In genomic region chrX:41401186-41401585, GRCm38 (mm10) we compare ENCODE assay signal across 8 mouse cellular contexts. TPM values are rescaled to one million over a fixed set of nuclear protein-coding genes. Genes with fewer than 3 reads are reported as not detected.
A peak's percentile ranks its signal among the peaks of the same experiment; 100 is the strongest.
DNase-seq lines count a peak whose midpoint lies in the region; ATAC-seq and TF ChIP-seq lines count a peak whose summit lies in the region.

No protein-coding gene starts in this region.

- 0 out of 2 replicates have a peak overlapping the region, but pooled peaks have one; percentile 38 for H3K27ac ChIP-seq in heart, embryonic 12.5 days (ENCODE audit: poor library complexity, severe bottlenecking)
- no peak overlapping the region for H3K27ac ChIP-seq in ES-Bruce4 (ENCODE audit: insufficient read depth, low read length)
- H3K27ac ChIP-seq in embryonic facial prominence, embryonic 10.5 days (replicated peaks), result peak overlapping the region; percentile 75
- no peak overlapping the region for H3K27ac ChIP-seq in intestine, embryonic 15.5 days
- peak overlapping the region; percentile 35; the same call in 1 of the 2 replicates for H3K27ac ChIP-seq in midbrain, embryonic 12.5 days (replicated peaks)

- TF ChIP-seq CTCF in ES-Bruce4 (IDR thresholded peaks at IDR 0.05; ENCODE audit: low read depth, low read length), result no peak

- H3K36me3 ChIP-seq in heart, embryonic 12.5 days, result no peaks in the 10 kb centered on the region
- no peaks in the 10 kb centered on the region for H3K36me3 ChIP-seq in ES-Bruce4 (ENCODE audit: control insufficient read depth, insufficient read depth, low read length, poor library complexity, severe bottlenecking)
- H3K36me3 ChIP-seq in embryonic facial prominence, embryonic 10.5 days (replicated peaks), result no peaks in the 10 kb centered on the region
- H3K36me3 ChIP-seq in intestine, embryonic 15.5 days, result no peaks in the 10 kb centered on the region
- H3K36me3 ChIP-seq in midbrain, embryonic 12.5 days, result no peaks in the 10 kb centered on the region

- WGBS in heart, embryonic 12.5 days, result 14% methylated on average over 16 of the region's 17 CpGs
- WGBS in embryonic facial prominence, embryonic 10.5 days, result 27% methylated on average over 17 of the region's 17 CpGs
- WGBS in intestine, embryonic 15.5 days, result 18% methylated on average over 17 of the region's 17 CpGs
- WGBS in midbrain, embryonic 12.5 days, result 20% methylated on average over 17 of the region's 17 CpGs

- H3K4me2 ChIP-seq in heart, embryonic 12.5 days, result peak overlapping the region; percentile 74
- H3K4me2 ChIP-seq in intestine, embryonic 15.5 days (replicated peaks), result peak overlapping the region; percentile 66
- H3K4me2 ChIP-seq in midbrain, embryonic 12.5 days (replicated peaks), result peak overlapping the region; percentile 60

- DNase-seq in heart, adult 11 months, result no peak
- peak; percentile 39 for DNase-seq in embryonic facial prominence, embryonic 10.5 days (ENCODE audit: low spot score)
- DNase-seq in frontal cortex, postnatal 25 days (ENCODE audit: low spot score in 2 of 2), result no peak
- DNase-seq in layer of hippocampus, adult 8-10 months (ENCODE audit: low spot score in 2 of 2), result no peak

- no peak for TF ChIP-seq EP300 in ES-Bruce4 (IDR thresholded peaks at IDR 0.05; ENCODE audit: insufficient read depth, low read depth, low read length)

- peak overlapping the region; percentile 65 for H3K9ac ChIP-seq in heart, embryonic 12.5 days
- H3K9ac ChIP-seq in ES-Bruce4 (ENCODE audit: low read depth, poor library complexity, severe bottlenecking), result peak overlapping the region; percentile 58
- peak overlapping the region; percentile 30; the same call in 1 of the 2 replicates for H3K9ac ChIP-seq in intestine, embryonic 15.5 days
- H3K9ac ChIP-seq in midbrain, embryonic 12.5 days (replicated peaks), result peak overlapping the region; percentile 49; the same call in 1 of the 2 replicates

- H3K27me3 ChIP-seq in heart, embryonic 12.5 days (replicated peaks), result 0 out of 2 replicates have a peak, but pooled peaks cover 4% of the 10 kb centered on the region
- H3K27me3 ChIP-seq in ES-Bruce4 (ENCODE audit: control insufficient read depth, insufficient read depth, low read length, poor library complexity, severe bottlenecking), result no peaks in the 10 kb centered on the region
- H3K27me3 ChIP-seq in embryonic facial prominence, embryonic 10.5 days (replicated peaks; ENCODE audit: low read depth, poor library complexity, severe bottlenecking), result peaks cover 37% of the 10 kb centered on the region
- H3K27me3 ChIP-seq in intestine, embryonic 15.5 days (replicated peaks), result 0 out of 2 replicates have a peak, but pooled peaks cover 3% of the 10 kb centered on the region
- H3K27me3 ChIP-seq in midbrain, embryonic 12.5 days, result no peaks in the 10 kb centered on the region

- H3K4me3 ChIP-seq in heart, embryonic 12.5 days, result peak overlapping the region; percentile 54
- peak overlapping the region; percentile 69 for H3K4me3 ChIP-seq in ES-Bruce4 (ENCODE audit: low read depth, low read length)
- H3K4me3 ChIP-seq in embryonic facial prominence, embryonic 10.5 days, result peak overlapping the region; percentile 59
- H3K4me3 ChIP-seq in intestine, embryonic 15.5 days (replicated peaks), result peak overlapping the region; percentile 41
- H3K4me3 ChIP-seq in midbrain, embryonic 12.5 days, result peak overlapping the region; percentile 47

- TF ChIP-seq POLR2A in ES-Bruce4 (IDR thresholded peaks at IDR 0.05; ENCODE audit: insufficient read depth, low read length), result no peak

- H3K4me1 ChIP-seq in heart, embryonic 12.5 days (replicated peaks), result peaks cover 6% of the 10 kb centered on the region; the same call in 1 of the 2 replicates
- peaks cover 2% of the 10 kb centered on the region for H3K4me1 ChIP-seq in ES-Bruce4 (ENCODE audit: control insufficient read depth, insufficient read depth, low read length)
- peaks cover 21% of the 10 kb centered on the region for H3K4me1 ChIP-seq in embryonic facial prominence, embryonic 10.5 days
- no peaks in the 10 kb centered on the region for H3K4me1 ChIP-seq in intestine, embryonic 15.5 days (replicated peaks)
- H3K4me1 ChIP-seq in midbrain, embryonic 12.5 days, result peaks cover 5% of the 10 kb centered on the region; the same call in 1 of the 2 replicates

- ATAC-seq in heart, embryonic 12.5 days (ENCODE audit: insufficient number of reproducible peaks, low FRiP score), result no peak
- 0 out of 2 replicates have a peak, but pooled peaks have one; percentile 41 for ATAC-seq in intestine, embryonic 15.5 days
- 0 out of 2 replicates have a peak, but pooled peaks have one; percentile 32 for ATAC-seq in midbrain, embryonic 12.5 days (ENCODE audit: low FRiP score, low read depth)

- no peaks in the 10 kb centered on the region for H3K9me3 ChIP-seq in heart, embryonic 12.5 days (replicated peaks)
- H3K9me3 ChIP-seq in ES-Bruce4 (replicated peaks; ENCODE audit: control insufficient read depth, insufficient read depth, low read length, poor library complexity, severe bottlenecking), result no peaks in the 10 kb centered on the region
- no peaks in the 10 kb centered on the region for H3K9me3 ChIP-seq in embryonic facial prominence, embryonic 10.5 days
- no peaks in the 10 kb centered on the region for H3K9me3 ChIP-seq in intestine, embryonic 15.5 days
- H3K9me3 ChIP-seq in midbrain, embryonic 12.5 days, result no peaks in the 10 kb centered on the region

RNA-seq across cellular contexts. Expression of gene Gria3, which starts 0.5 kb away (rescaled TPM):
- 6.9 and 7.3 TPM in 2 replicates for polyA plus RNA-seq in heart, embryonic 12.5 days (2016; fragmentation: Nextera tagmentation; extraction: Ambion mirVana)
- polyA plus RNA-seq in ES-Bruce4 (2011; ENCODE audit: insufficient read depth, insufficient read length, low read depth, missing spikeins), result 8.1 and 8.2 TPM in 2 replicates
- polyA plus RNA-seq in embryonic facial prominence, embryonic 10.5 days (2016; fragmentation: Nextera tagmentation; extraction: Ambion mirVana), result 2.9 and 3.5 TPM in 2 replicates
- polyA plus RNA-seq in intestine, embryonic 15.5 days (2015; fragmentation: Nextera tagmentation; extraction: Ambion mirVana), result 6.2 and 7.3 TPM in 2 replicates
- polyA plus RNA-seq in midbrain, embryonic 12.5 days (2016; fragmentation: Nextera tagmentation; extraction: Ambion mirVana), result 7.4 and 7.9 TPM in 2 replicates
- total RNA-seq in layer of hippocampus, adult 8-10 months (2022), result 100 to 1,000 TPM; 131 to 201 (median 161) TPM

Comparison
In these comparisons a context has a peak if more than half of its experiments do, and no peak if none do; other contexts are left out.
1. H3K27ac ChIP-seq: peak in heart, embryonic 12.5 days (single experiment), embryonic facial prominence, embryonic 10.5 days (single experiment) and midbrain, embryonic 12.5 days (single experiment); none in ES-Bruce4 (single experiment) and intestine, embryonic 15.5 days (single experiment).
2. Peak in every context shown above with its lines, with median percentiles within 50 percentile points of each other: H3K4me2 ChIP-seq, H3K4me3 ChIP-seq and H3K9ac ChIP-seq.